Mouse (Mus musculus) MEL (cell line): ENCODE data around the gene Mboat2.

Experiments
- CHD2 ChIP-seq: IDR thresholded peaks from 2 replicates; pipeline ENCODE4 v1.6.1; 2011; ENCODE audit warnings: low read length, improper control_type of control experiment
- CTCF ChIP-seq, 3 experiments: IDR thresholded peaks in 2 of 3; conservative IDR thresholded peaks in 1 of 3; 2 replicates each; pipeline ENCODE4 v1.5.1; 2011 to 2012; ENCODE audit warnings: low read length in 3 of 3, low read depth in 2 of 3, mild to moderate bottlenecking in 2 of 3, improper control_type of control experiment in 1 of 3, inconsistent platforms in 1 of 3, mixed read lengths in 1 of 3, moderate library complexity in 1 of 3; ENCODE audit not compliant: control insufficient read depth in 1 of 3, insufficient read depth in 1 of 3, poor library complexity in 1 of 3, severe bottlenecking in 1 of 3
- EP300 ChIP-seq, 2 experiments: IDR thresholded peaks; 2 replicates each; pipeline ENCODE4 v1.6.1; 2011; ENCODE audit warnings: improper control_type of control experiment in 2 of 2, low read length in 2 of 2, low read depth in 1 of 2, mild to moderate bottlenecking in 1 of 2
- MEF2A ChIP-seq: IDR thresholded peaks from 2 replicates; pipeline ENCODE4 v1.6.1; 2014; ENCODE audit warnings: low read depth, mild to moderate bottlenecking, inconsistent platforms, low read length, improper control_type of control experiment; ENCODE audit not compliant: poor library complexity, insufficient replicate concordance, severe bottlenecking; ENCODE audit errors: extremely low read depth
- MXI1 ChIP-seq: IDR thresholded peaks from 2 replicates; pipeline ENCODE4 v1.6.1; 2011; ENCODE audit warnings: mild to moderate bottlenecking, low read depth, low read length, improper control_type of control experiment
- POLR2A ChIP-seq, 2 experiments: IDR thresholded peaks; 2 replicates each; pipeline ENCODE4 v1.6.1; 2011 to 2012; ENCODE audit warnings: low read length in 2 of 2, mild to moderate bottlenecking in 2 of 2, control low read depth in 1 of 2, improper control_type of control experiment in 1 of 2, low read depth in 1 of 2, moderate library complexity in 1 of 2; ENCODE audit not compliant: control insufficient read depth in 1 of 2, insufficient read depth in 1 of 2, poor library complexity in 1 of 2
- POLR2AphosphoS5 ChIP-seq: IDR thresholded peaks from 2 replicates; pipeline ENCODE4 v1.6.1; 2012; ENCODE audit warnings: low read depth, borderline replicate concordance, mild to moderate bottlenecking, inconsistent platforms, low read length, moderate library complexity, mixed read lengths
- RCOR1 ChIP-seq: IDR thresholded peaks from 2 replicates; pipeline ENCODE4 v1.6.1; 2012; ENCODE audit warnings: low read depth, mild to moderate bottlenecking, inconsistent platforms, low read length, improper control_type of control experiment
- SIN3A ChIP-seq: IDR thresholded peaks from 2 replicates; pipeline ENCODE4 v1.6.1; 2012; ENCODE audit warnings: low read length, improper control_type of control experiment, inconsistent platforms
- USF1 ChIP-seq: IDR thresholded peaks from 2 replicates; pipeline ENCODE4 v1.6.1; 2014; ENCODE audit warnings: low read depth, mild to moderate bottlenecking, inconsistent platforms, low read length, improper control_type of control experiment, moderate library complexity

GRCm38 (mm10) chr12:24933996-24934395, 103.3 kb downstream of the Mboat2 start:
- TF ChIP-seq POLR2AphosphoS5 (no peak), CTCF (IDR thresholded peaks at IDR 0.05 in 2 of 3, conservative IDR thresholded peaks at IDR 0.05 in 1 of 3; ENCODE audit: control insufficient read depth in 1 of 3, insufficient read depth in 1 of 3, low read depth in 2 of 3, low read length in 3 of 3, poor library complexity in 1 of 3, severe bottlenecking in 1 of 3) (no peak), MXI1 (no peak), CHD2 (no peak), SIN3A (no peak), EP300 (IDR thresholded peaks at IDR 0.05; ENCODE audit: low read depth in 1 of 2, low read length in 2 of 2) (no peak; a peak in 1 of 4 replicates), POLR2A (IDR thresholded peaks at IDR 0.05; ENCODE audit: control insufficient read depth in 1 of 2, insufficient read depth in 1 of 2, low read depth in 1 of 2, low read length in 2 of 2, poor library complexity in 1 of 2) (no peak), RCOR1 (no peak), USF1 (no peak), MEF2A (no peak)
